Mouse (Mus musculus) heart, adult 18-20 months (tissue): Measurements from ENCODE around the gene Gm10642. TPM values are rescaled to one million over a fixed set of nuclear protein-coding genes. Genes with fewer than 3 reads are reported as not detected.

ENCODE experiments used
- DNase-seq, 2 experiments: peaks; one replicate each; pipeline ENCODE4 v3.0.0; 2021 to 2022; ENCODE audit warnings: mixed read lengths in 1 of 2
- long read RNA-seq, 2 experiments: library from polyadenylated mRNA; stranded (forward); transcript quantifications; one replicate each; pipeline ENCODE4 v2.0.0; 2021
- total RNA-seq, 2 experiments: library from RNA; stranded (reverse); gene quantifications; 2 replicates each; pipeline ENCODE4 v1.2.3; 2021

Gene Gm10642
- total RNA-seq, result under 1 TPM; 0.32 to 0.41 TPM
- long read RNA-seq, experiment 1, result 0 reads
- long read RNA-seq, experiment 2, result 0 reads

DNA sequence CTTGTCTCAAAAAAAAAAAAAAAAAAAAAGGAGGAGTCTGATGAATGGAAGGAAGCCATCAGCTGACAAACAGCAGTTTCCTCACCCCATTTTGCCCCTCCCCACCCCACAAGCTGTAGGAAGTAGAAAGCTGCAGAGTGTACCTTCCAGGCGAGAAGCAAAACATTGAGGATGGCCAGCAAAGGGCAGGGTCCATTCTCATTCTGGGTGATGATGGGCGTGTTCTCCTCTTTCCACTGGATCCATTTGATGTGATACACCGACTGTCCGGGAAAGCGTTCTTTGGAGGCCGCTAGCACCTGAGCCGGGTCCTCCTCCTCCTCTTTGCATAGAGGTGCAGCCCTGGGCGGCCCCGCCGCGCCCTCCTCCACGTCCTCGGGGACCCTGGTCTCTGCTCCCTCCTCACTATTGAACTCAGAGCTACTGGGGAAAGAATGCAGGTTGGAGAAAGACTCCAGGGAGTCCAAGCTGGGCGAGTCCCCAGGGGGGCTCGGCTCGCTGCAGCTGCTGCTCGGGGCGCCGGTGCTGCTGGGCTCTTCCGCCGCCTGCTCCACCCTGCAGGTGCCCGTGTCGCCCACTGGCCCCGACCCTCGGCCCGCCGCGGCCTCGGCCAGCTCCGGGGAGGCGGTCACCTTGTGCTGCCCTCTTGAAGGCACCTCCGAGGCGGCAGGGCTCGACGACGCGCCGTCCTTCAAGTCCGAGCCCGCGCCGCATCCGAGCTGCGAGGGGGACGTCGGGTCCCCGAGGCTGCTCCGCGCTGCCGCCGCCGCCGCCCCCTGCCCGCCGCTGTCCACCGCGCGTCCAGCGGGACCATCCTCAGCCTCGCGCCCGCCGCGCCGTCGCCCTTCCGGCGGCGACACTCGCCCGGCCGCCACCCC lies at the start of gene Gm10642:
Gene Gm10642 (plus strand): TSS at position 122 of the 878 bp plus-strand sequence.
- DNase-seq, result peak; percentile 79 to 83

DNA sequence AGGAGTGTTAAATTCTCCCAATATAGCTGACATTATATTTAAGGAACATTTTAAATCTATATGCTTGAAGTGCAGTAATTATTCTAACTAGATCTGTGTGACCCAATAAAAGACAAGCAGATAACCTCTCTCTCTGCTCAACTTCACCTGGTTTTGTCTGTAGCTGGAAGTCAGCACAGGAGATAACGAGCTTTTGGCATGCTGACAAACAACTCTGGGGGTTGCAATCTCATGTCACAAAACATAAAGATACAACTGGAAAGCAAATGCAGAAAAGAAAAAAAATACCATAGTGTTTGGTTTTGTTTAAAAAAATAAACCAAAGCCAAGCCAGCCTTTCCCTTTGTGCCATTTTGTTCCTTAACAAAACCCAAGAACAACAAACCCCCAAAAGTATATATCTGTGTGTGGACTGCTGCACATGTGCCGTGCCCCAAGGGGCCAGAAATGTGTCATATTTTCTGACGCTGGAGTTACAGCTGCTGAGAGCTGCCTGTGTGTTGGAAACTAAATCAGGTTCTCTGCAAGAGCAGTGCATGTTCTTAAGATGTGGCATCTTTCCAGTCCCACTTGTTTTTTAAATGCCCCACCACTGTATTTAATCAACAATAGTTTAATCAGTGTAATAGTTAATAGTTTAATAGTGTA lies 44.9 kb upstream of the Gm10642 start:
- DNase-seq, result no peak

DNA sequence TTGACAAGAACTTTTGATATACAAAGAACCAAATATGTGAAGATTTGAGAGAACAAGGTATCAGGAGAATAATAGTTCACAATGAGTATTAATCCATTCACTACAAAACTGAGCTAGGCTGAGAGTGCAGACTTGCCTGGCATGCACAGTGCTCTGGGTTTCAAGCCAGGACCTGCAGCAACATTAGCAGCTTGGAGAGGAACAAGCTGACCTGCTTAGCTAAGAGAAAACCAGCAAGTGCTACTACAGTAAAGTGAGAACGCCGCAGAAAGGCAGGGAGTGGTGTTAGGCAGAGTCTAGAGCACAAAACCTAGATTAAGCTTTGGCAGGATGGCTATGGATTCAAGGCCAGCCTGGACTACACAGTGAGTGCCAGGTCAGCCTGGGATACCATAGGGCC lies 26.3 kb upstream of the Gm10642 start:
- peak in 1 of 2 experiments; percentile 14 for DNase-seq

DNA sequence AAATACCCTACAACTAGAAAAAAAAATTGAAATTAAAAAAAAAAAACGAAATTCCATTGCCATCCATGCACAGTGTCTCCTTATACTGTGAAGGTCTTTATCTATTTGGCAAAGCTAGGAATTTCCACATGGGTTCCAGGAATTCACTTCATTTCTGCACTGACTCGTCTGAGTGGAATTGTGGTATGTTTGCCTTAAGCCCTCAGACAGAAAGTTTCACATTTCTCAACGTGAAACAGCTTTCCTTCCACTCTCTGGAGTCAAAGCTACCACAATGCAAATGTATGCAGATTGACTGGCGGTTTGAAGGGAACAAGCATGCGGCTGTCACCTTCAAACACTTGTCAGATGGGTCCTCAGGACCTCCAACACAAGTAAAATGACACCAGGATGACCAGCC lies 24.4 kb upstream of the Gm10642 start:
- peak in 1 of 2 experiments; percentile 9 for DNase-seq

GRCm38 (mm10) chr9:70636748-70637147 lies 19.3 kb upstream of the Gm10642 start:
- no peak for DNase-seq

GRCm38 (mm10) chr9:70650260-70650659 lies 5.8 kb upstream of the Gm10642 start:
- DNase-seq, result no peak

- no peak for DNase-seq
These were observed 5.1 kb upstream of the Gm10642 start for GRCm38 (mm10) chr9:70650994-70651393.

DNA sequence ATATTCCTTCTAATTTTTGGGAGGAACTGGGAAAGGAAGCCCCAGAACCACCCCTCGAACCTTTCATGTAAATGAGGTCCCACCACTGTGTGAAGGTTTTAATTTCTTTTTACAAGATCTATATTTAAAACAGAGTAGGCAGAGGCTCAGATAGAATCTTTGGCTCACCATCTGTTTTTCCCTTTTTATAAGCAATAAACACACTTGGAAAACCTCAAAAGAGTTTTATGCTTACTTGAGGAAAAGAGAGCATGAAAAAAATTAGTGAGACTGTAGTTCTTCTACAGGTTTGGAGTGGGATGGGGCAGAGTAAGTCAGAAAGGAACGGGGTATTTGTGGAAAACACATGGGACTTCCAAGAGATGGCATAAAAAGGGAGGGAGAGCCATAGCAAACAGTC lies 3.8 kb upstream of the Gm10642 start:
- no peak for DNase-seq

- DNase-seq, result no peak
These were observed 2.2 kb upstream of the Gm10642 start for GRCm38 (mm10) chr9:70653875-70654274.

DNA sequence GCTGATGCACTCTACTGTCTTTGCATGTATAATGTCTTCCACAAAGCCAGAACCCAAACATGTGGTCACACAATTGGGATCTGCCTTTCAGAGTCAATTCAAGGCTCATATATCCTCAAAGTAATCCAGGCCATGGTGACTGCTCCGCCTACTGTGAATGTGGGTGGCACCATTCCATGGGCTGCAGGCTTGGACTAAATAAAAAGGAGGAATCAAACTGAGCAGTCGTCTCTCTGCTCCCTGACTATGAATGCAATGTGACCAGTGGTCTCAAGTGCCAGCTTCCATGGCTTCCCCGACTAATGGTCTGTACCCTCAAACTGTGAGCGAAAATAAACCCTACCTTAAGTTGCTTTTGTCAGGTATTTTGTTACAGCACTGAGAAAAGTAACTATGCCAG lies 1.6 kb upstream of the Gm10642 start:
- DNase-seq, result peak in 1 of 2 experiments; percentile 7

- no peak for DNase-seq
These were observed 304 bp upstream of the Gm10642 start for GRCm38 (mm10) chr9:70655764-70656129.

DNA sequence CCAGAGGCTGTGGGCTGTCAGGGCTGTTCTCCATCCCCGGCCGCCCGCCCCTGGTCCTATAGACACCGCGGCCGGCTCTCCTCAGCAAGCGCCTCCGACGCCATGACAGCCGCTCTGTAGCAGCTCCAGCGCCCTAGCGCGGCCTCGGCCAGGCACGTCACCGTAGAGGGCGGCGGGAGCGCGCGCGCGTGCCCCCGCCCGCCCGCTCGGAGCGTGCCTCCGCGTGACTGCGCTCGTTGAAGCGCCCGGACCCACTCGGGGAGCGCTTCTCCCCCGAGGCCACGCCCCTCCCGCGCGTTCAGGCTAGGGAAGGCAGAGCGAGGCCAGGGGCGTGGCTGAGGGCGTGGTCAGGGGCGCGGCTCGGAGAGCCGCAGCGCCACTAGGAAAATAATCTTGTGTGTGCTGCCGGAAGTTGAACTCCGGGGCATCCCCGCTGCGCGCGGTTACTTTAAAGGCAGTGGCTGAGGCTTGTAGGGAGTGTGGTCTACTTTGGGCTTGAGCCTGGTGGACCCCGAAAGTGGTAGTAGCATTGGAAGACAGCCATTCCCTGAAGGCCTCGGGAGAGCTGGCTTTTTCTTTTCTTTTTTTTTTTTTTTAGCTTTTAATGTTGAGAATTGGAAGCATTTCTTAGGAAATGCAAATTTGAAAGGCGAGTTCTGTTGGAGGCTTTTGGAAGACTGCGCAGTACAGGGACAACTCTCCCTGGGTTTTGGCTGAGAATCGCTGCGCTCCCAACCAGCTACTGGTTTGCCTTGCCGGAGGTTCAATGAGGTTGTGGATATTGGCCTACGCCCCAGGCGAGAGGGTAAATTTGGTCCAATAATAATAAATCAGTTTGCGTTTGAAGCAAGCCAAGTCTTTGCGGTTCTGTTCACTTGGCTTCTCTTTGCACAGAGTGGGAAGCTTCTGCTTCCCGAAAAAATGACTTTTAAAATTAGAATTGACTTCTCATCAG lies 1.2 kb downstream of the Gm10642 start, which contains the start of gene Mindy2:
Gene Mindy2 (minus strand): TSS at position 162 of the 955 bp plus-strand sequence.
- peak; percentile 98 for DNase-seq

- DNase-seq, result no peak
These were observed 2.2 kb downstream of the Gm10642 start for GRCm38 (mm10) chr9:70658266-70658665.

- no peak for DNase-seq
These were observed 8.8 kb downstream of the Gm10642 start for GRCm38 (mm10) chr9:70664847-70665246.

- no peak for DNase-seq
These were observed 9.5 kb downstream of the Gm10642 start for GRCm38 (mm10) chr9:70665372-70666145.

DNA sequence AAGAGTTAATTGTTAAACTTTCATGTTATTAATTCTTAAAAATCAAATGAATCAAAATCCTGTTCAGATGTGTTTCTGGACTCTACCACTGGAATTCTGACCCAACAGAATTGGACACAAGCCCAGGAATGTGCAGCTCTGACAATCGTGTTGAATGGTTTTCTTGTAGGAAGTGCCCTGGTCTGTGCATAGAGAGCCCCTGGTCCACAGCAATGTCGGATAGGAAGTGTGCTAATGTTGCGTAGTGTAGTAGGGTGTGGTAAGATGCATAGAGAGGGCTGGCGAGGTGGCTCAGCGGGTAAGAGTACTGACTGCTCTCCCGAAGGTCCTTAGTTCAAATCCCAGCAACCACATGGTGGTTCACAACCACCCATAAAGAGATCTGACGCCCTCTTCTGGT lies 10.8 kb downstream of the Gm10642 start:
- DNase-seq, result peak; percentile 16 to 23

DNA sequence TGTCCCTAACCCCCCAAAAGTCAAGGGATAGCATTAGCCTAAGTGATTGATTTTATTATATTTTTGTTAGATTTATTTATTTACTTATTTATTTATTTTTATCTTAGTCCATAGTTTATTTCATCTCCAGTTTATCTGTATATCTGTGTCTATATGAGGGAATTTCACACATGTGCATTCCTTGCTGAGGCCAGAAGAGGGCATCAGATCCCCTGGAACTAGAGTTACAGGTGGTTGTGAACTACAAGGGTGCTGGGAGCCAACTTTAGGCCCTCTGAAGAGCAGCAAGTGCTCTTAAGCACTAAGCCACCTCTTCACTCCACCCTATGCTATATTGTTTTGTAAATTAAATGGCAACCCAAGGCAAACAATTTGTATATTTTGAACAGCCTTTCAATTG lies 12.0 kb downstream of the Gm10642 start:
- DNase-seq, result no peak

DNA sequence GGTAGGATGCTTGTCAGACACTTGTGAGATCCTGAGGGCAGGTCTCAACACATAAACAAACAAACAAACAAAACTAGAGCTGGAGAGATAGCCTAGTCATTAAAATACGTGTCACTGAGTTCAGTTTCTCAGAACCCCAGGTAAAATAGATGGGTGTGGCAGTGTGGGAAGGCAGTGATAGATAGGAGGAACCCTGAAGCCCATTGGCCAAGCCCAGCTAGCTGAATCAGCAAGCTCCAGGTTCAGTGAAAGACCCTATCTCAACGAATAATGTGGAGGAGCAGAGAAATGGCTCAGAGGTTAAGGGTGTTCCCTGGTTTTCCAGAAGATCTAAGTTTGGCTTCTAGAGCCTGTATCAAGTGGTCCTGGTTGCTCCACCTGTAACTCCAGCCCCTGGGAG lies 13.1 kb downstream of the Gm10642 start:
- no peak for DNase-seq

DNA sequence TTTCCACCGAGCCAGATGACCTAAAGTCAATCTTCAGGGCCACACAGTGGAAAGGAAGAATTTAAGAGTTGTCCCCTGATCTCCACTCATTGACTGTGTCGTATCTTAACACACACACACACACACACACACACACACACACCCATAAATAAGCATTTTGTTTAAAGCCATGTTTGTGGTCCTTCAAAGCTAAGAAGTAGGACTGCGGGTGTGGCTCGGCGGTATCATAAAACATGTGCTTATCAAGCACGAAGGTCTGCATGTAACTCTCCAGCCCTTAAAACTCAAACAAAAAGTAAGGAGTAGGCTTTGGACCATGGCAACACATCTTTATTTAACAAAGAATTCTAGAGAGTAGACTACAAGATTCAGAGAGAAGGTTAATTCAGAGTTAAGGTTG lies 14.3 kb downstream of the Gm10642 start:
- DNase-seq, result no peak

DNA sequence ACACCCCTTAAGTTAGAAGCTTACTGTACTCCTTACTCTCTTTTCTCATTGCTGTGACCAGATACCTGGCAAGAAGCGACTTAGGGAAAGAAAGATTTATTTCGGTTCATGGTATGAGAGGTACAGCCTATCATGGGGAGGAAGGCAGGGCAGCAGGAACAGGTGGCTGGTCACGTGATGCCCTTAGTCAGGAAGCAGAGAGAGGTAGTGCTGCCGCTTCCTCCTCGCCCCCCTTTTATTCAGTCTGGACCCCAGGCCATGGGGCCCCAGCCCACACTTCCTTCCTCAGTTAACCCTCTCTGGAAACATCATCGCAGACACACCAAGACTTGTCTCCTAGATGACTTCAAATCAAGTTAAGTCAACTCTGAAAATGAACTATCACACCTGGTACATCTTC lies 15.2 kb downstream of the Gm10642 start:
- DNase-seq, result peak in 1 of 2 experiments; percentile 9
